In genomic region chr7:143014862-143015659, GRCm38 (mm10) we compare ENCODE assay signal across 9 mouse cellular contexts. TPM values are rescaled to one million over a fixed set of nuclear protein-coding genes. Genes with fewer than 3 reads are reported as not detected.
DNase-seq lines count a peak whose midpoint lies in the region; ATAC-seq lines count a peak whose summit lies in the region.
"Had no signal": no experiment of that assay in that cellular context is flagged by ENCODE, and none has a peak within 500 bp of the region (broad histone marks: within the 10 kb centered on the region; RNA-seq: fewer than 3 reads in every experiment).

No protein-coding gene starts in this region.

- no peaks in the 10 kb centered on the region for H3K36me3 ChIP-seq in midbrain, embryonic 11.5 days (ENCODE audit: control insufficient read depth, insufficient read depth, low read length)
- no peaks in the 10 kb centered on the region for H3K36me3 ChIP-seq in midbrain, embryonic 15.5 days (replicated peaks)
- no peaks in the 10 kb centered on the region for H3K36me3 ChIP-seq in heart, embryonic 14.5 days (ENCODE audit: control insufficient read depth, insufficient read depth, low read length)
- H3K36me3 ChIP-seq in stomach, embryonic 16.5 days (ENCODE audit: control insufficient read depth, insufficient read depth, low read length), result no peaks in the 10 kb centered on the region

- H3K27me3 ChIP-seq in midbrain, embryonic 11.5 days (ENCODE audit: control insufficient read depth, insufficient read depth, low read length), result no peaks in the 10 kb centered on the region
- no peaks in the 10 kb centered on the region for H3K27me3 ChIP-seq in midbrain, embryonic 15.5 days (replicated peaks)
- no peaks in the 10 kb centered on the region for H3K27me3 ChIP-seq in heart, embryonic 14.5 days (ENCODE audit: control insufficient read depth, insufficient read depth, low read length)
- no peaks in the 10 kb centered on the region for H3K27me3 ChIP-seq in stomach, embryonic 16.5 days (ENCODE audit: control insufficient read depth, insufficient read depth, low read length)

- H3K4me3 ChIP-seq in midbrain, embryonic 11.5 days (ENCODE audit: low read depth, low read length), result no peak overlapping the region
- H3K4me3 ChIP-seq in midbrain, embryonic 15.5 days, result no peak overlapping the region
- H3K4me3 ChIP-seq in heart, embryonic 14.5 days (ENCODE audit: control insufficient read depth in 1 of 2, insufficient read depth in 1 of 2, low read depth in 1 of 2, low read length in 2 of 2), result no peak overlapping the region
- H3K4me3 ChIP-seq in stomach, embryonic 16.5 days (replicated peaks; ENCODE audit: low read length), result no peak overlapping the region

- H3K27ac ChIP-seq in midbrain, embryonic 11.5 days (ENCODE audit: low read depth, low read length), result no peak overlapping the region
- H3K27ac ChIP-seq in midbrain, embryonic 15.5 days, result no peak overlapping the region
- peak overlapping the region; percentile 67 to 80 for H3K27ac ChIP-seq in heart, embryonic 14.5 days (replicated peaks in 1 of 2; ENCODE audit: control insufficient read depth in 1 of 2, insufficient read depth in 1 of 2, low read depth in 2 of 2, low read length in 2 of 2)
- H3K27ac ChIP-seq in stomach, embryonic 16.5 days (ENCODE audit: low read length), result peak overlapping the region; percentile 73
- H3K27ac ChIP-seq: liver, embryonic 14.5 days had no signal

- ATAC-seq in midbrain, embryonic 11.5 days (ENCODE audit: low FRiP score), result no peak
- no peak for ATAC-seq in midbrain, embryonic 15.5 days (replicated peaks)
- no peak for ATAC-seq in heart, embryonic 14.5 days (ENCODE audit: insufficient number of reproducible peaks, insufficient read depth, low FRiP score, low read depth)
- no peak for ATAC-seq in stomach, embryonic 16.5 days (ENCODE audit: insufficient read depth, low FRiP score)

- no peak overlapping the region for H3K4me2 ChIP-seq in midbrain, embryonic 11.5 days
- no peak overlapping the region for H3K4me2 ChIP-seq in midbrain, embryonic 15.5 days
- 0 out of 2 replicates have a peak overlapping the region, but pooled peaks have one; percentile 2 for H3K4me2 ChIP-seq in heart, embryonic 14.5 days (ENCODE audit: low read length)
- H3K4me2 ChIP-seq in stomach, embryonic 16.5 days (ENCODE audit: low read depth, low read length), result no peak overlapping the region

- H3K4me1 ChIP-seq in midbrain, embryonic 11.5 days (ENCODE audit: control insufficient read depth, insufficient read depth, low read length), result no peaks in the 10 kb centered on the region
- H3K4me1 ChIP-seq in midbrain, embryonic 15.5 days, result peaks cover 19% of the 10 kb centered on the region; the same call in 1 of the 2 replicates
- H3K4me1 ChIP-seq in heart, embryonic 14.5 days (ENCODE audit: control insufficient read depth in 2 of 2, insufficient read depth in 2 of 2, low read length in 2 of 2), result peaks cover 52 to 70% of the 10 kb centered on the region in 2 experiments
- H3K4me1 ChIP-seq in stomach, embryonic 16.5 days (ENCODE audit: control insufficient read depth, insufficient read depth, low read length), result peaks cover 58% of the 10 kb centered on the region

- peak; percentile 96 for DNase-seq in heart, adult 11 months
- DNase-seq in heart, postnatal 25 days (ENCODE audit: low spot score), result no peak
- DNase-seq in midbrain, embryonic 11.5 days (ENCODE audit: low spot score, missing footprints), result peak; percentile 28
- no peak for DNase-seq in frontal cortex, postnatal 10 days (ENCODE audit: low spot score in 2 of 2)
- DNase-seq in right cerebral cortex, postnatal 36 days (ENCODE audit: low spot score in 2 of 2), result no peak

- no peaks in the 10 kb centered on the region for H3K9me3 ChIP-seq in midbrain, embryonic 11.5 days (ENCODE audit: control insufficient read depth, low read length)
- H3K9me3 ChIP-seq in midbrain, embryonic 15.5 days, result no peaks in the 10 kb centered on the region
- no peaks in the 10 kb centered on the region for H3K9me3 ChIP-seq in heart, embryonic 14.5 days (ENCODE audit: control insufficient read depth, low read length)
- H3K9me3 ChIP-seq in stomach, embryonic 16.5 days (replicated peaks; ENCODE audit: control insufficient read depth, low read length), result no peaks in the 10 kb centered on the region

- 88% methylated on average over 7 of the region's 7 CpGs for WGBS in midbrain, embryonic 11.5 days
- 86% methylated on average over 7 of the region's 7 CpGs for WGBS in midbrain, embryonic 15.5 days
- 60% methylated on average over 7 of the region's 7 CpGs for WGBS in heart, embryonic 14.5 days
- 75% methylated on average over 7 of the region's 7 CpGs for WGBS in stomach, embryonic 16.5 days

- no peak overlapping the region for H3K9ac ChIP-seq in midbrain, embryonic 11.5 days (ENCODE audit: low read length)
- no peak overlapping the region for H3K9ac ChIP-seq in midbrain, embryonic 15.5 days
- no peak overlapping the region for H3K9ac ChIP-seq in heart, embryonic 14.5 days (ENCODE audit: low read length)
- no peak overlapping the region for H3K9ac ChIP-seq in stomach, embryonic 16.5 days (ENCODE audit: low read length)
- H3K9ac ChIP-seq: liver, embryonic 14.5 days had no signal

- intact Hi-C loops in heart, postnatal 25 days (cut with DNase I), result no loop called here

RNA-seq across cellular contexts. Expression of gene Tspan32, which starts 10.2 kb away (rescaled TPM):
- 1 to 10 TPM in 1 of 2 experiments, under 1 TPM in 1; 0.34 to 1.5 TPM for total RNA-seq in heart, postnatal 25 days (2021)
- 5.0 and 6.2 TPM in 2 replicates for polyA plus RNA-seq in midbrain, embryonic 11.5 days (2014; fragmentation: Nextera tagmentation; extraction: Ambion mirVana)
- polyA plus RNA-seq in midbrain, embryonic 15.5 days (2015; fragmentation: Nextera tagmentation; extraction: Ambion mirVana), result 0.66 and 0.97 TPM in 2 replicates
- polyA plus RNA-seq in heart, embryonic 14.5 days (2014; fragmentation: Nextera tagmentation; extraction: Ambion mirVana), result 2.3 and 2.7 TPM in 2 replicates
- 4.1 and 6.0 TPM in 2 replicates for polyA plus RNA-seq in stomach, embryonic 16.5 days (2015; fragmentation: Nextera tagmentation; extraction: Ambion mirVana)

RNA-seq across cellular contexts. Expression of gene Cd81, which starts 37.5 kb away (rescaled TPM):
- 100 to 1,000 TPM; 424 to 455 TPM for total RNA-seq in heart, postnatal 25 days (2021)
- 256 and 276 TPM in 2 replicates for polyA plus RNA-seq in midbrain, embryonic 11.5 days (2014; fragmentation: Nextera tagmentation; extraction: Ambion mirVana)
- polyA plus RNA-seq in midbrain, embryonic 15.5 days (2015; fragmentation: Nextera tagmentation; extraction: Ambion mirVana), result 374 and 398 TPM in 2 replicates
- polyA plus RNA-seq in heart, embryonic 14.5 days (2014; fragmentation: Nextera tagmentation; extraction: Ambion mirVana), result 885 and 947 TPM in 2 replicates
- polyA plus RNA-seq in stomach, embryonic 16.5 days (2015; fragmentation: Nextera tagmentation; extraction: Ambion mirVana), result 638 and 686 TPM in 2 replicates

RNA-seq across cellular contexts. Expression of gene Ascl2, which starts 46.0 kb away (rescaled TPM):
- not detected for total RNA-seq in heart, postnatal 25 days (2021)
- polyA plus RNA-seq in midbrain, embryonic 11.5 days (2014; fragmentation: Nextera tagmentation; extraction: Ambion mirVana), result 0.38 and 0.65 TPM in 2 replicates
- 0.20 and 0.58 TPM in 2 replicates for polyA plus RNA-seq in midbrain, embryonic 15.5 days (2015; fragmentation: Nextera tagmentation; extraction: Ambion mirVana)
- 0.18 TPM in 1 of 2 replicates, not detected in the other for polyA plus RNA-seq in heart, embryonic 14.5 days (2014; fragmentation: Nextera tagmentation; extraction: Ambion mirVana)
- 6.2 and 6.7 TPM in 2 replicates for polyA plus RNA-seq in stomach, embryonic 16.5 days (2015; fragmentation: Nextera tagmentation; extraction: Ambion mirVana)

RNA-seq across cellular contexts. Expression of gene Tssc4, which starts 54.0 kb away (rescaled TPM):
- 10 to 100 TPM; 13.8 to 19.6 TPM for total RNA-seq in heart, postnatal 25 days (2021)
- 61.1 and 63.8 TPM in 2 replicates for polyA plus RNA-seq in midbrain, embryonic 11.5 days (2014; fragmentation: Nextera tagmentation; extraction: Ambion mirVana)
- polyA plus RNA-seq in midbrain, embryonic 15.5 days (2015; fragmentation: Nextera tagmentation; extraction: Ambion mirVana), result 103 and 114 TPM in 2 replicates
- polyA plus RNA-seq in heart, embryonic 14.5 days (2014; fragmentation: Nextera tagmentation; extraction: Ambion mirVana), result 31.3 and 41.1 TPM in 2 replicates
- polyA plus RNA-seq in stomach, embryonic 16.5 days (2015; fragmentation: Nextera tagmentation; extraction: Ambion mirVana), result 75.8 and 84.7 TPM in 2 replicates

Comparison
In these comparisons a context has a peak if more than half of its experiments do, and no peak if none do; other contexts are left out.
1. DNase-seq: peak in heart, adult 11 months (single experiment) and midbrain, embryonic 11.5 days (single experiment); none in heart, postnatal 25 days (single experiment), frontal cortex, postnatal 10 days (0 of 2) and right cerebral cortex, postnatal 36 days (0 of 2).
2. H3K27ac ChIP-seq: peak in heart, embryonic 14.5 days (2 of 2) and stomach, embryonic 16.5 days (single experiment); none in midbrain, embryonic 11.5 days (single experiment) and midbrain, embryonic 15.5 days (single experiment).